Mouse (Mus musculus): ENCODE measurements around the gene Nfkb2.

The Nfkb2 gene

GRCm38 (mm10) chr19:46347936-46348668 is 44.0 kb downstream of the Nfkb2 start:
- DNase-seq: no peak

DNA sequence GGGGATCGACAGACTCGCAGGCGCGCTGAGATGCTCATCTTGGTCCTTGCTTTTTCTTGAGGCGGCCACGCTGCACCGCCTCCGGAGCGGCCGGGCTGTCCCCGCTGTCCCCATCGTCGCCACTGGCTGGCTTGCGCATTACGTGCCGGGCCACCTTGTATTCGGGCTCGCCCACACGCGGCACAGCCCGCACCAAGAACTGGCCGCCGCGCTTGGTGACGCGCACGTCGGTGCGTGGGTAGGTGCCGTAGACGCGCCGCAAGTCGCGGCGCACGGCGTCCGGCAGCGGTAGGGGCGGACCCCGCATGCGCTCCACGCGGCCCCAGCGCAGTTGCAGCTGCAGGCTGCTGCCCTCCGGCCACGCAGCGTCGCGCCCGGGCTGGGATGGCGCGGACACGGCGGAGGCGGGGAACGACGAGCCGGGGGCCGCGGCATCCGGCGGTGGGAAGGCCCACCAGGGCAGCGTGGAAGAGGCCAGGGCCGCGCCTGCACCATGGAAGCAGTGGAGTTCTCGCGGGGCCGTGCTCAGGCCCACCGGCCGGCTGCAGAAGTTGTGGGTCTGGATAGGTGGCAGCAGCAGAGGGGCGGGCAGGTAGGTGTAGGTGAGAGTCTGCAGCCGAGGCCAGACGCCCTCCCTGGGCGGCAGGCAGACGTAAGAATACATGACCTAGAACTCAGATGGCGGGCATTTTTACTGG is 44.8 kb downstream of the Nfkb2 start:
- peak; percentile 90 for DNase-seq

DNA sequence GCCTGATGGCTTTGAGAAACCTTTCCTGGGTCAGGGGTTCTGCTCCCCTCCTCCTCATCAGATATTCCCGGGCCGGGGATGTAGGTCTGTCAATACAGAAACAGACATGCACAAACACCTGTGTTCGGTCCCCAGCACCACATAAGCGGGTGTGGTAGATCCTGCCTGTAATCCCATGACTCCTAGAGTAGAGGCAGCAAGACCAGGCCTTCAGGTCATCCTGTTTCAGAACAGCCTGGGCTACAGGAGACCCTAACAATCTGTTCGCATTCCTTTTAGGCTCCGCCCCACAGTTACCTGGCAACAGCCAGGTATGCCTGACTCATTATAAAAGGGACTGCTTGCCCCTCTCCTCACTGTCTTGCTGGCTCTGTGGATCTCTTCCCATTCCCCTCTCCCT is 45.4 kb downstream of the Nfkb2 start:
- DNase-seq: no peak

DNA sequence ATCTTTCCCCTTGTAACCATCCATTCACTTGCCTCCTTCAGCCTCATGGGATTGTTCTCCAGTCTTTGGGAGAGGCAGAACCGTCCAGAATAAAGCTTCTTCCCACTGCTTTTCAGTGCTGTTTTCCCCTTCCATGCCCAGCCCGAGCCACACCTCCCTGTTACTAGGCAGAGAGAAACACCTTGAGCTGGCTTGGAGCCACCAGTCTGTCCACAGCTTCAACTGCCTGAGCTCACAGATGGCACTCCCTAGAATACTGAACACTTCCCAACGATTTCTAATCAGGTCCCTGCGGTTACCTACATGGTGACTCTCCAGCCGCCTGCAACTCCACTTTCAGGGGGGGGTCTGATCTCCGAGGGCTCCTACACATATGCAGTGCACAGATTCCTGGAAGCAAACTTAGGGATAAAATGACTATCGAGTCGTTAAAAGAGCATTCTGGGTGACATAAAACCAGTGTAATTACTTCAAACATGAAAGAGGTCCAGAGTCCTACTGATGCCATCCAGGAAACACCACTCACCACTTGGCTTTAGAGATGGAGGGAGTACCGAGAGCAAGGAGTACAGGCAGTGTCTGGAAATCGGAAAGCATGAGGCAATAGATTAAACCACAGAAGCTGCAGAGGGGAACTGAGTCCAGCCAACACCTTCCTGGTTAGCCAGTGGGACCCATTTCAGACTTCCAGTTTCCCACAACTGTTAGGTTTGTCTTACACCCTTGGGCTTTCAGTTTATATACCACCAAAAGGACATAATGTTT is 46.2 kb downstream of the Nfkb2 start, which contains the start of gene 2310034G01Rik:
Gene 2310034G01Rik (minus strand): TSS at position 135 of the 765 bp plus-strand sequence.
- DNase-seq: peak; percentile 53

GRCm38 (mm10) chr19:46356701-46357138 is 52.6 kb downstream of the Nfkb2 start:
- DNase-seq: peak; percentile 94

DNA sequence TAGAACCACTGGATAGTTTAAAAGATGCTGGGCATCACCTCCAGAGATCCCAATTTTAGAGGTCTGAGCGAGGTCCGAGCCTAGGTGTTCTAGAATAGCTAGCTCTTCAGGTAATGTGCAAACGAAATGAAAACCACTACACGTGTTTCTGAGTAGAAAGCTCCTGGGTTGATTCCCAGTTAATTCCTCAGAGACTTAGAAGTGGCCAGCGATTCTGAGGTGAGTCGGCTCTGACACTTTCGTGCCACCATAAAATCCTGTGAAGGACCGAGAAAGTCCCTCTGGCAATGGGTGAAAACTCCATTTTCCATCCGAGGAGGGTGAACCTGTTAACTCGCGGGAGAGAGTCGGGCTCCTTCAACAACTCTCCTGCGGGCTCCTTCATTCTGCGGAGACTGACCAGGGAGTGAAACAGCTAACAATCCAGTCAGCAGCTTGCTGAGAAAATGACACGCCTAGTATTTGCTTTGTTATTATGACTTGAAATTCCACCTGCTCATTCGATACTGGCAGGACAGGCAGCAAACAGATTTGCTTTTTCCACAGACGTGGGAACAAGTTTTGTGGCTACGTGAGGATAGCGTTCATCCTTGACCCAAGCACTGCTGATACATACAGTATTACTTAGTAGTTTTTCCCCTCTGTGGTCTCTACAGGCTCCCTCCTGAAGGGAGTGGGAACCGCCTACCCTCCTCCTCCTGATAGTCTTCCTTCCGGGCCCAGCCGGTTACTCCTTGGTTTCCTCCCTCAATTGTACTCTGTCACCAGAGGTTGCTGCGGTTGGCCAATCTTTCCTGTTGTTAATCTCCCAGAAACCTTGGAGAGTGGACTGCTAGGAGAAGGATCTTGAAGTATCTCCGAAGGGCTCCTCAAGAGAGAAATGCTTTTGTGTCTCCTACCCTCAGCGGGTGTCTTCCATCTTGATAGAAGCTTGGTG is 53.5 kb downstream of the Nfkb2 start:
- no peak for DNase-seq

DNA sequence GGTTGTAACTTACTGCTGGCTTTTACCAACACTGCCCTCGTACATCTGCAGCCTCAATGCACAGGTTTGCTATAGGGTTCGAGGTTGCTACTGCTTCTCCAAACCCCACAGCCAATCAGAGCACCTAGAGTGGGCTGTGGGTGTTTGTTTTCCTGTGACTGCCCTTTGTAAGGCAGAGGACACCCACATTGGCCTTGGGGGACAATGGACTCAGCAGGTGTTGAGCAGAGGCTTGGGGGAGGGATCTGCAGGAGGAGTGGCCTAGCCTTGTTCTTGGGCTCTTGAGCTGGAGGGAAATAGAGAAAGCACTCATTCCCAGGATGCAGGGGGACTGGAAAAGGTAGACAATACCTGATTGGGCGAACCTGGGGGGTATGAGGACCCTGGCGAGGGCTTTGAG is 54.3 kb downstream of the Nfkb2 start:
- no peak for DNase-seq
